Mouse (Mus musculus) gonadal fat pad, adult 2 months (tissue): Measurements from ENCODE around the gene Smcr8. TPM values are rescaled to one million over a fixed set of nuclear protein-coding genes. Genes with fewer than 3 reads are reported as not detected.

Experiments
- polyA plus RNA-seq: library from polyadenylated mRNA; depleted of rRNA; stranded (reverse); fragments of >200 nt; gene quantifications from 2 replicates; pipeline ENCODE4 v1.2.3, GENCODE M21; 2012; rRNA removed

Smcr8 gene
- polyA plus RNA-seq, 1 experiment = 12.5 TPM

Other genes with a start within 250 kb of the Smcr8 start
- 31.3 and 34.8 TPM in 2 replicates for gene Alkbh5, start 241.1 kb upstream of the Smcr8 start, polyA plus RNA-seq
- gene Llgl1, start 77.8 kb upstream of the Smcr8 start, polyA plus RNA-seq = 50.6 and 56.5 TPM in 2 replicates
- 171 and 173 TPM in 2 replicates for gene Flii, start 50.3 kb upstream of the Smcr8 start, polyA plus RNA-seq
- 14.3 and 16.6 TPM in 2 replicates for gene Mief2, start 49.1 kb upstream of the Smcr8 start, polyA plus RNA-seq
- gene Top3a, start 159 bp upstream of the Smcr8 start, polyA plus RNA-seq = 6.9 and 7.7 TPM in 2 replicates
- 5.5 and 8.1 TPM in 2 replicates for gene Shmt1, start 34.2 kb downstream of the Smcr8 start, polyA plus RNA-seq
- 27.2 and 43.9 TPM in 2 replicates for gene Dhrs7b, start 53.1 kb downstream of the Smcr8 start, polyA plus RNA-seq
- gene Tmem11, start 101.7 kb downstream of the Smcr8 start, polyA plus RNA-seq = 69.1 TPM in 2 replicates
- 39.7 and 44.6 TPM in 2 replicates for gene Natd1, start 137.2 kb downstream of the Smcr8 start, polyA plus RNA-seq
- 30.9 and 35.9 TPM in 2 replicates for gene Map2k3, start 154.5 kb downstream of the Smcr8 start, polyA plus RNA-seq
- 4.0 and 7.3 TPM in 2 replicates for gene Kcnj12, start 245.0 kb downstream of the Smcr8 start, polyA plus RNA-seq